Mouse (Mus musculus): ENCODE results near the gene Slc3a1. TPM values are rescaled to one million over a fixed set of nuclear protein-coding genes. Genes with fewer than 3 reads are reported as not detected.
A peak's percentile ranks its signal among the peaks of the same experiment; 100 is the strongest.

Gene Slc3a1
- polyA plus RNA-seq, 1 experiment from 2014 or later, result 0.06 TPM

- under 1% methylated on average over 16 of the region's 16 CpGs for WGBS
- H3K4me3 ChIP-seq, result peak overlapping the region; percentile 92
These were observed 61.4 kb downstream of the Slc3a1 start for GRCm38 (mm10) chr17:85089621-85090020.

GRCm38 (mm10) chr17:85090120-85091099, 62.2 kb downstream of the Slc3a1 start, which contains the start of the genes Prepl and Camkmt:
Prepl (minus strand) TSS chr17:85090241.
Camkmt (plus strand) TSS chr17:85090552.
- H3K27me3 ChIP-seq, result no peaks in the 10 kb centered on the region
- WGBS, result under 1% methylated on average over 63 of the region's 63 CpGs
- H3K4me3 ChIP-seq, result peak within 1 kb of the TSS; percentile 92
- no peaks in the 10 kb centered on the region for H3K36me3 ChIP-seq
- H3K4me1 ChIP-seq (replicated peaks), result peaks cover 33% of the 10 kb centered on the region
- H3K27ac ChIP-seq, result peak within 1 kb of the TSS; percentile 83
- peak within 1 kb of the TSS; percentile 90 for H3K4me2 ChIP-seq
- peak; percentile 97 for ATAC-seq (replicated peaks; ENCODE audit: insufficient number of reproducible peaks, insufficient read depth, low FRiP score, low read depth)
- H3K9me3 ChIP-seq (replicated peaks), result no peaks in the 10 kb centered on the region
- peak within 1 kb of the TSS; percentile 79 for H3K9ac ChIP-seq

More at GRCm38 (mm10) chr17:85089621-85090020, 61.4 kb downstream of the Slc3a1 start:
- peaks cover 37% of the 10 kb centered on the region for H3K4me1 ChIP-seq (replicated peaks)
- H3K27me3 ChIP-seq, result no peaks in the 10 kb centered on the region
- H3K36me3 ChIP-seq, result no peaks in the 10 kb centered on the region
- no peaks in the 10 kb centered on the region for H3K9me3 ChIP-seq (replicated peaks)
- peak overlapping the region; percentile 83 for H3K27ac ChIP-seq
- peak overlapping the region; percentile 90 for H3K4me2 ChIP-seq
- peak overlapping the region; percentile 79 for H3K9ac ChIP-seq
- ATAC-seq (replicated peaks; ENCODE audit: insufficient number of reproducible peaks, insufficient read depth, low FRiP score, low read depth), result no peak

GRCm38 (mm10) chr17:85091762-85092161, 63.6 kb downstream of the Slc3a1 start:
- peak overlapping the region; percentile 90; the same call in 1 of the 2 replicates for H3K4me2 ChIP-seq
- peak overlapping the region; percentile 92; the same call in 1 of the 2 replicates for H3K4me3 ChIP-seq
- H3K36me3 ChIP-seq, result no peaks in the 10 kb centered on the region
- no peak overlapping the region for H3K27ac ChIP-seq
- no peaks in the 10 kb centered on the region for H3K27me3 ChIP-seq
- 92% methylated on average over 6 of the region's 6 CpGs for WGBS
- H3K9ac ChIP-seq, result no peak overlapping the region
- H3K9me3 ChIP-seq (replicated peaks), result no peaks in the 10 kb centered on the region
- ATAC-seq (replicated peaks; ENCODE audit: insufficient number of reproducible peaks, insufficient read depth, low FRiP score, low read depth), result no peak
- H3K4me1 ChIP-seq (replicated peaks), result peaks cover 29% of the 10 kb centered on the region

- no peak overlapping the region for H3K9ac ChIP-seq
- H3K27me3 ChIP-seq, result no peaks in the 10 kb centered on the region
- no peak overlapping the region for H3K27ac ChIP-seq
- H3K4me3 ChIP-seq, result no peak overlapping the region
- H3K4me2 ChIP-seq, result no peak overlapping the region
- no peak for ATAC-seq (replicated peaks; ENCODE audit: insufficient number of reproducible peaks, insufficient read depth, low FRiP score, low read depth)
- no peaks in the 10 kb centered on the region for H3K9me3 ChIP-seq (replicated peaks)
- WGBS, result 86% methylated on average over 3 of the region's 3 CpGs
- peaks cover 19% of the 10 kb centered on the region for H3K36me3 ChIP-seq
- peaks cover 3% of the 10 kb centered on the region for H3K4me1 ChIP-seq (replicated peaks)
These were observed 68.2 kb downstream of the Slc3a1 start for GRCm38 (mm10) chr17:85096396-85096795.

GRCm38 (mm10) chr17:85098677-85099323, 70.6 kb downstream of the Slc3a1 start:
- no peaks in the 10 kb centered on the region for H3K27me3 ChIP-seq
- no peaks in the 10 kb centered on the region for H3K9me3 ChIP-seq (replicated peaks)
- no peak overlapping the region for H3K27ac ChIP-seq
- H3K4me2 ChIP-seq, result no peak overlapping the region
- H3K36me3 ChIP-seq, result peaks cover 19% of the 10 kb centered on the region
- H3K4me1 ChIP-seq (replicated peaks), result no peaks in the 10 kb centered on the region
- 88% methylated on average over 7 of the region's 7 CpGs for WGBS
- H3K9ac ChIP-seq, result no peak overlapping the region
- ATAC-seq (replicated peaks; ENCODE audit: insufficient number of reproducible peaks, insufficient read depth, low FRiP score, low read depth), result no peak
- no peak overlapping the region for H3K4me3 ChIP-seq

GRCm38 (mm10) chr17:85100232-85100631, 72.1 kb downstream of the Slc3a1 start:
- H3K27me3 ChIP-seq, result no peaks in the 10 kb centered on the region
- H3K9me3 ChIP-seq (replicated peaks), result no peaks in the 10 kb centered on the region
- no peak overlapping the region for H3K4me3 ChIP-seq
- peaks cover 19% of the 10 kb centered on the region for H3K36me3 ChIP-seq
- 85% methylated on average over 3 of the region's 3 CpGs for WGBS
- no peak overlapping the region for H3K4me2 ChIP-seq
- H3K4me1 ChIP-seq (replicated peaks), result no peaks in the 10 kb centered on the region
- H3K27ac ChIP-seq, result no peak overlapping the region
- ATAC-seq (replicated peaks; ENCODE audit: insufficient number of reproducible peaks, insufficient read depth, low FRiP score, low read depth), result no peak
- no peak overlapping the region for H3K9ac ChIP-seq

- no peak for ATAC-seq (replicated peaks; ENCODE audit: insufficient number of reproducible peaks, insufficient read depth, low FRiP score, low read depth)
- 83% methylated on average over 7 of the region's 7 CpGs for WGBS
- H3K4me1 ChIP-seq (replicated peaks), result no peaks in the 10 kb centered on the region
- H3K4me2 ChIP-seq, result no peak overlapping the region
- H3K9ac ChIP-seq, result no peak overlapping the region
- no peak overlapping the region for H3K27ac ChIP-seq
- H3K4me3 ChIP-seq, result no peak overlapping the region
- no peaks in the 10 kb centered on the region for H3K27me3 ChIP-seq
- H3K9me3 ChIP-seq (replicated peaks), result no peaks in the 10 kb centered on the region
- peaks cover 19% of the 10 kb centered on the region for H3K36me3 ChIP-seq
These were observed 73.6 kb downstream of the Slc3a1 start for GRCm38 (mm10) chr17:85101751-85102150.

GRCm38 (mm10) chr17:85103310-85103709, 75.1 kb downstream of the Slc3a1 start:
- no peak overlapping the region for H3K4me2 ChIP-seq
- no peak overlapping the region for H3K27ac ChIP-seq
- peaks cover 9% of the 10 kb centered on the region for H3K36me3 ChIP-seq
- no peaks in the 10 kb centered on the region for H3K9me3 ChIP-seq (replicated peaks)
- H3K9ac ChIP-seq, result no peak overlapping the region
- 34% methylated on average over 2 of the region's 2 CpGs for WGBS
- no peak for ATAC-seq (replicated peaks; ENCODE audit: insufficient number of reproducible peaks, insufficient read depth, low FRiP score, low read depth)
- H3K4me1 ChIP-seq (replicated peaks), result no peaks in the 10 kb centered on the region
- no peak overlapping the region for H3K4me3 ChIP-seq
- H3K27me3 ChIP-seq, result no peaks in the 10 kb centered on the region

GRCm38 (mm10) chr17:85110640-85111039, 82.5 kb downstream of the Slc3a1 start:
- H3K27me3 ChIP-seq, result no peaks in the 10 kb centered on the region
- no peaks in the 10 kb centered on the region for H3K9me3 ChIP-seq (replicated peaks)
- no peak overlapping the region for H3K4me3 ChIP-seq
- no peaks in the 10 kb centered on the region for H3K4me1 ChIP-seq (replicated peaks)
- H3K4me2 ChIP-seq, result no peak overlapping the region
- no peak overlapping the region for H3K9ac ChIP-seq
- no peak overlapping the region for H3K27ac ChIP-seq
- no peak for ATAC-seq (replicated peaks; ENCODE audit: insufficient number of reproducible peaks, insufficient read depth, low FRiP score, low read depth)
- no peaks in the 10 kb centered on the region for H3K36me3 ChIP-seq
- 97% methylated on average over 1 of the region's 1 CpGs for WGBS

GRCm38 (mm10) chr17:85113441-85113840, 85.3 kb downstream of the Slc3a1 start:
- WGBS, result 79% methylated on average over 8 of the region's 8 CpGs
- ATAC-seq (replicated peaks; ENCODE audit: insufficient number of reproducible peaks, insufficient read depth, low FRiP score, low read depth), result no peak
- no peaks in the 10 kb centered on the region for H3K4me1 ChIP-seq (replicated peaks)
- no peaks in the 10 kb centered on the region for H3K36me3 ChIP-seq
- no peak overlapping the region for H3K4me3 ChIP-seq
- H3K27ac ChIP-seq, result no peak overlapping the region
- H3K9me3 ChIP-seq (replicated peaks), result no peaks in the 10 kb centered on the region
- H3K4me2 ChIP-seq, result no peak overlapping the region
- H3K27me3 ChIP-seq, result no peaks in the 10 kb centered on the region
- no peak overlapping the region for H3K9ac ChIP-seq
